Mouse (Mus musculus) midbrain, embryonic 12.5 days (tissue): ENCODE data around the gene Lrp6. TPM values are rescaled to one million over a fixed set of nuclear protein-coding genes. Genes with fewer than 3 reads are reported as not detected.

Experiments
- polyA plus RNA-seq: library from polyadenylated mRNA; unstranded; fragments of >200 nt; fragmentation: Nextera tagmentation; extraction: Ambion mirVana; gene quantifications from 2 replicates; pipeline ENCODE4 v1.2.1, GENCODE M21; 2016

The Lrp6 gene
- polyA plus RNA-seq, 1 experiment from 2014 or later, result 33.7 TPM

Other genes with a start within 250 kb of the Lrp6 start
- gene Bcl2l14, start 170.6 kb downstream of the Lrp6 start, polyA plus RNA-seq, result 0.10 TPM in 1 of 2 replicates, not detected in the other
- gene Mansc1, start 65.5 kb upstream of the Lrp6 start, polyA plus RNA-seq, result 1.3 and 1.4 TPM in 2 replicates
- 32.9 and 35.3 TPM in 2 replicates for gene Borcs5, start 72.5 kb upstream of the Lrp6 start, polyA plus RNA-seq
- gene Dusp16, start 225.7 kb upstream of the Lrp6 start, polyA plus RNA-seq, result 17.0 and 17.7 TPM in 2 replicates